Mouse (Mus musculus): ENCODE data around the gene Tcte2. TPM values are rescaled to one million over a fixed set of nuclear protein-coding genes. Genes with fewer than 3 reads are reported as not detected.

The Tcte2 gene
- polyA plus RNA-seq, 1 experiment from 2014 or later: 3.3 TPM

DNA sequence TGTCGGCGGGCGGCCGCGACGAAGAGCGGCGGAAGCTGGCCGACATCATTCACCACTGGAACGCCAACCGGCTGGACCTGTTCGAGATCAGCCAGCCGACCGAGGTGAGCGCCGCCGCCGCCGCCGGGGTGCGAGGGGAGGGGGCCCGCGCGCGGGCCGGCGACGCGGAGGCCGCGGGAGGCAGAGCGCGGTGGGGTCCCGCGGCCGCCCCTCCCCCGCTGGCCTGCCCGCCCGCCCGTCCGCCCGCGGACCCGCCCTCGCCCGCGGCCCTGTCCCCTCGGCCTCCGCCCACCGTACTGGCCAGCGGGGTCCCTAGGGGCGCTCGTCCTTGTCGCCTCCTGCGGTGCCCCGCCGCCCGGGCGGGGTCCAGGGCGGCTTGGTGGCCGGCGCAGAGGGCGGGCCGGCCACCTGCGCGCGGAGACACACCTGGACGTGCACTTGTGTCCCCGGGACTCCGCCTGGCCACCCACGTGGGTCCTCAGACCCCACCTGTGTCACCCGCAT, 898 bp downstream of the Tcte2 start:
- H3K27me3 ChIP-seq (ENCODE audit: insufficient read depth, poor library complexity, severe bottlenecking): no peaks in the 10 kb centered on the region
- H3K4me3 ChIP-seq: peak overlapping the region; percentile 96
- peaks cover 36% of the 10 kb centered on the region for H3K4me1 ChIP-seq
- peak overlapping the region; percentile 94 for H3K27ac ChIP-seq
- 2% methylated on average over 39 of the region's 72 CpGs for WGBS
- no peaks in the 10 kb centered on the region for H3K36me3 ChIP-seq
- no peak for DNase-seq (ENCODE audit: low spot score)
- no peaks in the 10 kb centered on the region; the same call in 1 of the 2 replicates for H3K9me3 ChIP-seq

- H3K9me3 ChIP-seq: no peaks in the 10 kb centered on the region; the same call in 1 of the 2 replicates
- peak; percentile 92 for DNase-seq (ENCODE audit: low spot score)
- H3K27ac ChIP-seq: peak within 1 kb of the TSS; percentile 94
- 11% methylated on average over 108 of the region's 108 CpGs for whole genome bisulfite sequencing
- H3K4me3 ChIP-seq: peak within 1 kb of the TSS; percentile 96
- no peaks in the 10 kb centered on the region for H3K36me3 ChIP-seq
- no peaks in the 10 kb centered on the region for H3K27me3 ChIP-seq (ENCODE audit: insufficient read depth, poor library complexity, severe bottlenecking)
- peaks cover 29% of the 10 kb centered on the region for H3K4me1 ChIP-seq
These were observed 1.6 kb downstream of the Tcte2 start, which contains the start of gene Afdn for GRCm38 (mm10) chr17:13759853-13760627. Gene Afdn, plus strand, starts transcription at chr17:13760539.

GRCm38 (mm10) chr17:13759156-13759852, 2.3 kb downstream of the Tcte2 start:
- Histone ChIP-seq H3K27ac (peak overlapping the region; percentile 94), H3K4me1 (peaks cover 23% of the 10 kb centered on the region), H3K36me3 (no peaks in the 10 kb centered on the region), H3K27me3 (ENCODE audit: insufficient read depth, poor library complexity, severe bottlenecking) (no peaks in the 10 kb centered on the region), H3K9me3 (no peaks in the 10 kb centered on the region; the same call in 1 of the 2 replicates), H3K4me3 (peak overlapping the region; percentile 96)
- no peak for DNase-seq (ENCODE audit: low spot score)
- WGBS: 10% methylated on average over 13 of the region's 13 CpGs

- no peak for DNase-seq (ENCODE audit: low spot score)
- Histone ChIP-seq H3K4me1 (peaks cover 20% of the 10 kb centered on the region), H3K9me3 (no peaks in the 10 kb centered on the region; the same call in 1 of the 2 replicates), H3K27me3 (ENCODE audit: insufficient read depth, poor library complexity, severe bottlenecking) (no peaks in the 10 kb centered on the region), H3K27ac (peak overlapping the region; percentile 94; the same call in 1 of the 2 replicates), H3K36me3 (no peaks in the 10 kb centered on the region), H3K4me3 (peak overlapping the region; percentile 96)
- 84% methylated on average over 7 of the region's 7 CpGs for WGBS
These were observed 3.0 kb downstream of the Tcte2 start for GRCm38 (mm10) chr17:13758586-13758985.

- Histone ChIP-seq H3K27me3 (ENCODE audit: insufficient read depth, poor library complexity, severe bottlenecking) (no peaks in the 10 kb centered on the region), H3K36me3 (no peaks in the 10 kb centered on the region), H3K27ac (no peak overlapping the region), H3K4me3 (no peak overlapping the region), H3K4me1 (peaks cover 12% of the 10 kb centered on the region), H3K9me3 (no peaks in the 10 kb centered on the region; the same call in 1 of the 2 replicates)
- WGBS: 75% methylated on average over 6 of the region's 6 CpGs
- peak; percentile 64 for DNase-seq (ENCODE audit: low spot score)
These were observed 6.7 kb downstream of the Tcte2 start for GRCm38 (mm10) chr17:13754940-13755339.

DNA sequence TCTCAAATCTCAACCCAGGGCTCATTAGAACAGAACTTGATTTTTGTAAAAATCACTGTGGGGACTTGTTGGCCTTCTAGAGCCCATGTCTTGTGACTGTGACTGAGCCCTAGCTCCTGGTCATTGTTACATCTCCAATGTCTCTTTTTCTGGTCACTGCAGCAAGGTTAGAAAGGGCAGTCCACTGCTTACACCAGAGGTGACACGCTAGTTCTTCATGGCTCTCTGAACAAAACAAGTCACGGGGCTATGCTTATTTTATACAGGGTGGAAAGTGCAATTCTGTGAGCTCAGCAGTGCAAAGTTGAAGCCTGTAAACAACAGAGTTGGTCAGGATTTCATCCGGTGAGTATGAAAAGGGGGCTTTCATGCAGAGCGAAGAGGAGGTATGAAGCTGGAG, 7.7 kb downstream of the Tcte2 start:
- no peak overlapping the region for H3K27ac ChIP-seq
- H3K36me3 ChIP-seq: no peaks in the 10 kb centered on the region
- H3K4me1 ChIP-seq: peaks cover 7% of the 10 kb centered on the region
- 79% methylated on average over 4 of the region's 4 CpGs for WGBS
- H3K27me3 ChIP-seq (ENCODE audit: insufficient read depth, poor library complexity, severe bottlenecking): no peaks in the 10 kb centered on the region
- peak; percentile 50 for DNase-seq (ENCODE audit: low spot score)
- H3K9me3 ChIP-seq: no peaks in the 10 kb centered on the region
- no peak overlapping the region for H3K4me3 ChIP-seq

DNA sequence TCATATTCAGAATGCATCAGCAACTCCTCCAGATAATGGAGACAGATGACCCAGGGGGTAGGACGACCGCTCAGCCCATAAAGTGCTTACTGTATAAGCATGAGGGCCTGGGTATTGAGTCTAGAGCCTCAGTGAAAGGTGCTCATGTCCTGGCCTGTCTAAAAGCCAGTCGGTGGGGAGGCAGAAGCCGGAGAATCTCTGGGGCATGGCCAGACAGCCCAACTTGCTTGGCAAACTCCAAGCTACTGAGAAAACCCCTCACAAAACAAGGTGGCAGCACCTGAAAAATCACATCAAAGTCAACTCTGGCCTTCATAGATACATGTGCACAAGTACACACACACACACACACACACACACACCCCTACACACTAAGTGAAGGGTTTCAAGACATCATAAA, 12.6 kb downstream of the Tcte2 start:
- Histone ChIP-seq H3K4me3 (no peak overlapping the region), H3K27me3 (ENCODE audit: insufficient read depth, poor library complexity, severe bottlenecking) (no peaks in the 10 kb centered on the region), H3K27ac (no peak overlapping the region), H3K9me3 (no peaks in the 10 kb centered on the region), H3K36me3 (no peaks in the 10 kb centered on the region), H3K4me1 (peaks cover 18% of the 10 kb centered on the region)
- DNase-seq (ENCODE audit: low spot score): peak; percentile 53
- 84% methylated on average over 4 of the region's 4 CpGs for WGBS

GRCm38 (mm10) chr17:13747681-13748080, 13.9 kb downstream of the Tcte2 start:
- peak; percentile 43 for DNase-seq (ENCODE audit: low spot score)
- H3K36me3 ChIP-seq: no peaks in the 10 kb centered on the region
- H3K9me3 ChIP-seq: no peaks in the 10 kb centered on the region
- H3K4me1 ChIP-seq: peaks cover 31% of the 10 kb centered on the region
- WGBS: 89% methylated on average over 9 of the region's 9 CpGs
- H3K27me3 ChIP-seq (ENCODE audit: insufficient read depth, poor library complexity, severe bottlenecking): no peaks in the 10 kb centered on the region
- no peak overlapping the region for H3K4me3 ChIP-seq
- H3K27ac ChIP-seq: no peak overlapping the region

- WGBS: 52% methylated on average over 6 of the region's 6 CpGs
- Histone ChIP-seq H3K4me3 (no peak overlapping the region), H3K9me3 (no peaks in the 10 kb centered on the region), H3K27me3 (ENCODE audit: insufficient read depth, poor library complexity, severe bottlenecking) (no peaks in the 10 kb centered on the region), H3K4me1 (peaks cover 43% of the 10 kb centered on the region), H3K27ac (no peak overlapping the region), H3K36me3 (no peaks in the 10 kb centered on the region)
- peak; percentile 22 for DNase-seq (ENCODE audit: low spot score)
These were observed 15.3 kb downstream of the Tcte2 start for GRCm38 (mm10) chr17:13746330-13746729.

GRCm38 (mm10) chr17:13745373-13745772, 16.3 kb downstream of the Tcte2 start:
- Histone ChIP-seq H3K27me3 (ENCODE audit: insufficient read depth, poor library complexity, severe bottlenecking) (no peaks in the 10 kb centered on the region), H3K4me1 (peaks cover 52% of the 10 kb centered on the region), H3K27ac (peak overlapping the region; percentile 75; the same call in 1 of the 2 replicates), H3K9me3 (no peaks in the 10 kb centered on the region), H3K4me3 (no peak overlapping the region), H3K36me3 (no peaks in the 10 kb centered on the region)
- 52% methylated on average over 2 of the region's 2 CpGs for WGBS
- DNase-seq (ENCODE audit: low spot score): peak; percentile 48

DNA sequence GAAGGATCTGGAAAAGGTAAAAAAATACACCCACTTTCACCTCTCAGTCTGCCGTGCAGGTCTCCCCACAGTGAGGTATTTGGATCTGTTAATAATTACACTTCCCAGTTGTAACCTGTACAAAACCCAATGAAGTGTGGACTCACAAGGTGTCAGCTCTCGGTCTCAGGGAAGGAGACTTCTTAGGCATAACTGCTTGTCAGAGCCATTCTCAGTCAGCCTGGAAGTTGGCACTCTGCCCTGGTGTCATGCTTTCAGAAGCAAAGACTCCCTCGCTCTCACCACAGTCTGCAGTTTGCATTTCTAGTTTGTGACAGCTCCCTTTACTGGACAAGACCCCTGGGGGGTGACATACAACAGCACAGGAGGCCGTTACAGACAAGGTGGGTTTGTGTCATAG, 16.8 kb downstream of the Tcte2 start:
- peaks cover 58% of the 10 kb centered on the region for H3K4me1 ChIP-seq
- peak; percentile 76 for DNase-seq (ENCODE audit: low spot score)

DNA sequence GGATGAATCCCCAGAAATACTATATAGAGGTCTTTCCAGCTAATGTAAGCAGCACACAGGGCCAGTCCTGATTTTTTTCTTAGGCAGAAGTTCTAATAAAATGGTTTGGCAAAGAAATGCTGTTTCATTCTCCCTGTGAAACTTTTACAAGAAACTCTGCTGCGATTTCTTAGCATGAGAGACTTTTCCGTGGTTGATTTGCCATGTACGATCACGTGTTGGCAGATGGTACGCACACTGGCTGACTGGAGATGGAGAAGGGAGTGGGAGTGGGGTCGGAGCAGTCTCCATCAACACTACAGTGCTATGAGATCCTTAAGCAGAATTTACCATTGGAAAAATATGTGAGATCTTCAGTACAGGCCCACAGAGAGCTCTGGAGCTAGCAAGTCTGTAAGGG, 17.4 kb downstream of the Tcte2 start:
- WGBS: 82% methylated on average over 6 of the region's 6 CpGs
- H3K36me3 ChIP-seq: no peaks in the 10 kb centered on the region
- peak overlapping the region; percentile 89; the same call in 1 of the 2 replicates for H3K27ac ChIP-seq
- H3K9me3 ChIP-seq: no peaks in the 10 kb centered on the region
- DNase-seq (ENCODE audit: low spot score): no peak
- H3K4me1 ChIP-seq: peaks cover 58% of the 10 kb centered on the region
- no peak overlapping the region for H3K4me3 ChIP-seq
- H3K27me3 ChIP-seq (ENCODE audit: insufficient read depth, poor library complexity, severe bottlenecking): no peaks in the 10 kb centered on the region

More for the DNA sequence above, 16.8 kb downstream of the Tcte2 start:
- Histone ChIP-seq H3K9me3 (no peaks in the 10 kb centered on the region), H3K27me3 (ENCODE audit: insufficient read depth, poor library complexity, severe bottlenecking) (no peaks in the 10 kb centered on the region), H3K27ac (peak overlapping the region; percentile 75; the same call in 1 of the 2 replicates), H3K36me3 (no peaks in the 10 kb centered on the region), H3K4me3 (no peak overlapping the region)
- whole genome bisulfite sequencing: 55% methylated on average over 4 of the region's 4 CpGs

- Histone ChIP-seq H3K4me1 (peaks cover 62% of the 10 kb centered on the region), H3K27me3 (ENCODE audit: insufficient read depth, poor library complexity, severe bottlenecking) (no peaks in the 10 kb centered on the region), H3K27ac (peak overlapping the region; percentile 89), H3K9me3 (no peaks in the 10 kb centered on the region), H3K36me3 (no peaks in the 10 kb centered on the region), H3K4me3 (peak overlapping the region; percentile 27; the same call in 1 of the 2 replicates)
- peak; percentile 74 for DNase-seq (ENCODE audit: low spot score)
- 2% methylated on average over 5 of the region's 5 CpGs for WGBS
These were observed 17.9 kb downstream of the Tcte2 start for GRCm38 (mm10) chr17:13743709-13744079.

Data from heart, embryonic 10.5 days (tissue).